Mouse (Mus musculus): ENCODE data around the gene Fbln5.

Gene Fbln5

GRCm38 (mm10) chr12:101818608-101819370 lies at the start of gene Fbln5:
Gene Fbln5, minus strand, starts transcription at chr12:101819055.
- no peak for DNase-seq (ENCODE audit: low spot score)

- DNase-seq (ENCODE audit: low spot score) = no peak
Observed at GRCm38 (mm10) chr12:101862286-101862964, 43.6 kb upstream of the Fbln5 start.

- DNase-seq (ENCODE audit: low spot score) = no peak
Observed at GRCm38 (mm10) chr12:101860256-101860655, 41.4 kb upstream of the Fbln5 start.

- no peak for DNase-seq (ENCODE audit: low spot score)
Observed at GRCm38 (mm10) chr12:101858011-101858410, 39.2 kb upstream of the Fbln5 start.

GRCm38 (mm10) chr12:101854336-101854735 lies 35.5 kb upstream of the Fbln5 start:
- no peak for DNase-seq (ENCODE audit: low spot score)

GRCm38 (mm10) chr12:101851846-101852564 lies 33.1 kb upstream of the Fbln5 start:
- no peak for DNase-seq (ENCODE audit: low spot score)

- DNase-seq (ENCODE audit: low spot score) = no peak
Observed at GRCm38 (mm10) chr12:101851314-101851713, 32.5 kb upstream of the Fbln5 start.

- DNase-seq (ENCODE audit: low spot score) = no peak
Observed at GRCm38 (mm10) chr12:101836546-101837274, 17.9 kb upstream of the Fbln5 start.

- DNase-seq (ENCODE audit: low spot score) = no peak
Observed at GRCm38 (mm10) chr12:101834715-101835114, 15.9 kb upstream of the Fbln5 start.

GRCm38 (mm10) chr12:101833776-101834175 lies 14.9 kb upstream of the Fbln5 start:
- no peak for DNase-seq (ENCODE audit: low spot score)

- no peak for DNase-seq (ENCODE audit: low spot score)
Observed at GRCm38 (mm10) chr12:101833115-101833506, 14.3 kb upstream of the Fbln5 start.

- no peak for DNase-seq (ENCODE audit: low spot score)
Observed at GRCm38 (mm10) chr12:101832179-101833114, 13.6 kb upstream of the Fbln5 start.

- DNase-seq (ENCODE audit: low spot score) = no peak
Observed at GRCm38 (mm10) chr12:101831221-101831620, 12.4 kb upstream of the Fbln5 start.

- DNase-seq (ENCODE audit: low spot score) = no peak
Observed at GRCm38 (mm10) chr12:101823161-101823560, 4.3 kb upstream of the Fbln5 start.

GRCm38 (mm10) chr12:101821596-101821995 lies 2.7 kb upstream of the Fbln5 start:
- no peak for DNase-seq (ENCODE audit: low spot score)

GRCm38 (mm10) chr12:101819570-101819969 lies 715 bp upstream of the Fbln5 start:
- no peak for DNase-seq (ENCODE audit: low spot score)

GRCm38 (mm10) chr12:101818246-101818607 lies 628 bp downstream of the Fbln5 start:
- no peak for DNase-seq (ENCODE audit: low spot score)

GRCm38 (mm10) chr12:101816810-101817209 lies 2.0 kb downstream of the Fbln5 start:
- DNase-seq (ENCODE audit: low spot score) = no peak

GRCm38 (mm10) chr12:101815796-101816195 lies 3.1 kb downstream of the Fbln5 start:
- no peak for DNase-seq (ENCODE audit: low spot score)

- DNase-seq (ENCODE audit: low spot score) = no peak
Observed at GRCm38 (mm10) chr12:101814423-101814822, 4.4 kb downstream of the Fbln5 start.

- DNase-seq (ENCODE audit: low spot score) = no peak
Observed at GRCm38 (mm10) chr12:101811181-101811580, 7.7 kb downstream of the Fbln5 start.
